Mouse (Mus musculus) left cerebral cortex, postnatal 14 days (tissue): ENCODE results near the gene Dapk2. TPM values are rescaled to one million over a fixed set of nuclear protein-coding genes. Genes with fewer than 3 reads are reported as not detected.

Source experiments
- total RNA-seq, 2 experiments: library from RNA; stranded (reverse); gene quantifications; 2 replicates each; pipeline ENCODE4 v1.2.3; 2021

The Dapk2 gene
- total RNA-seq, 2 experiments from 2014 or later = 2.4 to 5.8 TPM

Other genes with a start within 250 kb of the Dapk2 start
- 10 to 100 TPM; 33.4 to 35.6 TPM for gene Trip4, start 249.4 kb upstream of the Dapk2 start, total RNA-seq
- 10 to 100 TPM; 41.4 to 47.4 TPM for gene Csnk1g1, start 249.3 kb upstream of the Dapk2 start, total RNA-seq
- 100 to 1,000 TPM; 231 to 238 TPM for gene Ppib, start 98.0 kb upstream of the Dapk2 start, total RNA-seq
- gene Snx22, start 88.5 kb upstream of the Dapk2 start, total RNA-seq = 1 to 10 TPM; 3.3 to 4.4 TPM
- 10 to 100 TPM; 51.6 to 56.3 TPM for gene Snx1, start 31.6 kb upstream of the Dapk2 start, total RNA-seq
- gene Ciao2a, start 31.6 kb upstream of the Dapk2 start, total RNA-seq = 10 to 100 TPM; 26.8 to 28.0 TPM
- gene Herc1, start 192.2 kb downstream of the Dapk2 start, total RNA-seq = 100 to 1,000 TPM; 116 to 127 TPM